ENCODE assay signal across 22 mouse cellular contexts in the genomic region with DNA sequence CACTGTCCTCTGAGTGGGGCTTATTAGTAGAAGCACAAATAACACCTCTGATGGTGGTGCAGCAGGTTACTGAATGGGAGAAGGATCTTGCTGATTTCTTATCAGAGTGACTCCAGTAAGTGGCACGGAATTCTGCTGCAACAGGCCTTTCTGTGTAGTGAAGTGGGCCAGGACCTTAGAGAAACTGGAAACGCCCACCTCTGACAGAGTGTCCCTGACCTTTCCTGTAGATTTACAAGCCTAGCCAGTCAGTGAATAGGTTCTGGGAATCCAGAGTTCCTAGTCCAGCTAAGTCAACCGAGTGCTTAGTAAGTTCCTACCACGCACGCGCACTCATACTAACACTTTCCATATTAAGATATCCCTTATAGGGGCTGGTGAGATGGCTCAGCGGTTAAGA. TPM values are rescaled to one million over a fixed set of nuclear protein-coding genes. Genes with fewer than 3 reads are reported as not detected.
DNase-seq lines count a peak whose midpoint lies in the region; ATAC-seq lines count a peak whose summit lies in the region.
"Had no signal": no experiment of that assay in that cellular context is flagged by ENCODE, and none has a peak within 500 bp of the region (broad histone marks: within the 10 kb centered on the region; RNA-seq: fewer than 3 reads in every experiment).

No protein-coding gene starts in this region.

- no peak overlapping the region for H3K4me2 ChIP-seq in liver, embryonic 12.5 days
- no peak overlapping the region for H3K4me2 ChIP-seq in liver, embryonic 11.5 days
- no peak overlapping the region for H3K4me2 ChIP-seq in intestine, embryonic 16.5 days (ENCODE audit: low read depth, low read length)
- H3K4me2 ChIP-seq: embryonic facial prominence, embryonic 13.5 days; forebrain, embryonic 12.5 days; heart, embryonic 11.5 days; heart, embryonic 15.5 days; hindbrain, embryonic 13.5 days had no signal

- no peaks in the 10 kb centered on the region for H3K9me3 ChIP-seq in liver, embryonic 12.5 days (replicated peaks)
- no peaks in the 10 kb centered on the region for H3K9me3 ChIP-seq in liver, embryonic 11.5 days (ENCODE audit: control insufficient read depth, low read length)
- no peaks in the 10 kb centered on the region; the same call in 1 of the 2 replicates for H3K9me3 ChIP-seq in intestine, embryonic 16.5 days (ENCODE audit: control insufficient read depth, low read length)
- H3K9me3 ChIP-seq: embryonic facial prominence, embryonic 13.5 days; forebrain, embryonic 12.5 days; heart, embryonic 15.5 days; hindbrain, embryonic 13.5 days had no signal

- DNase-seq in liver, embryonic 11.5 days (ENCODE audit: low spot score) = no peak
- DNase-seq in adrenal gland, adult 18-20 months (ENCODE audit: low spot score in 2 of 2) = peak; percentile 23 to 24
- DNase-seq in adrenal gland, adult 8-10 months = peak; percentile 53
- DNase-seq in adrenal gland, postnatal 36 days = peak; percentile 60 to 71
- no peak for DNase-seq in layer of hippocampus, postnatal 10 days (ENCODE audit: low spot score in 2 of 2)
- DNase-seq: cerebellum, adult 18-20 months; cerebellum, adult 9-11 months; gastrocnemius, postnatal 14 days; heart, adult 2 months; heart, postnatal 14 days had no signal

- H3K9ac ChIP-seq in liver, embryonic 12.5 days = no peak overlapping the region
- no peak overlapping the region for H3K9ac ChIP-seq in liver, embryonic 11.5 days (ENCODE audit: low read depth, low read length)
- no peak overlapping the region for H3K9ac ChIP-seq in intestine, embryonic 16.5 days (ENCODE audit: low read depth, low read length)
- H3K9ac ChIP-seq: embryonic facial prominence, embryonic 13.5 days; forebrain, embryonic 12.5 days; heart, embryonic 15.5 days; hindbrain, embryonic 13.5 days had no signal

- H3K27ac ChIP-seq in liver, embryonic 12.5 days = peak overlapping the region; percentile 47
- H3K27ac ChIP-seq in liver, embryonic 11.5 days (ENCODE audit: low read depth, low read length) = no peak overlapping the region
- H3K27ac ChIP-seq in intestine, embryonic 16.5 days (ENCODE audit: low read length) = no peak overlapping the region
- H3K27ac ChIP-seq: embryonic facial prominence, embryonic 13.5 days; forebrain, embryonic 12.5 days; heart, adult 2 months; heart, embryonic 15.5 days; hindbrain, embryonic 13.5 days; hindbrain, postnatal 0 days had no signal

- H3K36me3 ChIP-seq in liver, embryonic 12.5 days = no peaks in the 10 kb centered on the region
- H3K36me3 ChIP-seq in liver, embryonic 11.5 days (ENCODE audit: control insufficient read depth, insufficient read depth, low read length) = no peaks in the 10 kb centered on the region
- H3K36me3 ChIP-seq in intestine, embryonic 16.5 days (ENCODE audit: control insufficient read depth, insufficient read depth, low read length) = no peaks in the 10 kb centered on the region
- H3K36me3 ChIP-seq: embryonic facial prominence, embryonic 13.5 days; forebrain, embryonic 12.5 days; heart, embryonic 15.5 days; hindbrain, embryonic 13.5 days had no signal

- no peaks in the 10 kb centered on the region for H3K27me3 ChIP-seq in liver, embryonic 12.5 days (replicated peaks)
- no peaks in the 10 kb centered on the region for H3K27me3 ChIP-seq in liver, embryonic 11.5 days (replicated peaks; ENCODE audit: control insufficient read depth, insufficient read depth, low read length)
- H3K27me3 ChIP-seq in intestine, embryonic 16.5 days (replicated peaks; ENCODE audit: control insufficient read depth, insufficient read depth, low read length) = no peaks in the 10 kb centered on the region
- H3K27me3 ChIP-seq: CH12.LX; embryonic facial prominence, embryonic 13.5 days; forebrain, embryonic 12.5 days; heart, embryonic 15.5 days; hindbrain, embryonic 13.5 days; Patski had no signal

- no peak overlapping the region for H3K4me3 ChIP-seq in liver, embryonic 12.5 days
- no peak overlapping the region for H3K4me3 ChIP-seq in liver, embryonic 11.5 days (ENCODE audit: low read depth, low read length)
- no peak overlapping the region for H3K4me3 ChIP-seq in intestine, embryonic 16.5 days (ENCODE audit: low read length)
- H3K4me3 ChIP-seq: embryonic facial prominence, embryonic 13.5 days; forebrain, embryonic 12.5 days; heart, adult 2 months; heart, embryonic 15.5 days; hindbrain, embryonic 13.5 days had no signal

- WGBS in liver, embryonic 12.5 days (ENCODE audit: insufficient replicate concordance) = 76% methylated on average over 7 of the region's 7 CpGs
- 85% methylated on average over 7 of the region's 7 CpGs for WGBS in liver, embryonic 11.5 days
- WGBS in intestine, embryonic 16.5 days = 81% methylated on average over 7 of the region's 7 CpGs

- ATAC-seq in liver, embryonic 12.5 days = no peak
- no peak for ATAC-seq in liver, embryonic 11.5 days (replicated peaks; ENCODE audit: low FRiP score)
- no peak for ATAC-seq in intestine, embryonic 16.5 days
- ATAC-seq: activated CD4-positive, CD25-positive, alpha-beta regulatory T cell, adult 4 months; forebrain, embryonic 16.5 days; hindbrain, postnatal 0 days; Patski had no signal

- H3K4me1 ChIP-seq in liver, embryonic 12.5 days = peaks cover 55% of the 10 kb centered on the region
- peaks cover 15% of the 10 kb centered on the region for H3K4me1 ChIP-seq in liver, embryonic 11.5 days (replicated peaks; ENCODE audit: control insufficient read depth, insufficient read depth, low read length)
- H3K4me1 ChIP-seq in intestine, embryonic 16.5 days (ENCODE audit: control insufficient read depth, insufficient read depth, low read length) = no peaks in the 10 kb centered on the region
- H3K4me1 ChIP-seq: embryonic facial prominence, embryonic 13.5 days; forebrain, embryonic 12.5 days; heart, embryonic 15.5 days; hindbrain, embryonic 13.5 days had no signal

RNA-seq across cellular contexts. Expression of gene Gtpbp4, which starts 25.7 kb away (rescaled TPM):
- 65.7 and 70.3 TPM in 2 replicates for polyA plus RNA-seq in liver, embryonic 12.5 days (2016; fragmentation: Nextera tagmentation; extraction: Ambion mirVana)
- 108 and 109 TPM in 2 replicates for polyA plus RNA-seq in liver, embryonic 11.5 days (2014; fragmentation: Nextera tagmentation; extraction: Ambion mirVana)
- 10 to 100 TPM; 70.7 to 72.4 TPM for total RNA-seq in adrenal gland, adult 18-20 months (2021)
- 10 to 100 TPM; 54.3 to 63.3 (median 58.9) TPM for total RNA-seq in adrenal gland, adult 8-10 months (2022)
- total RNA-seq in adrenal gland, postnatal 36 days (2021) = 10 to 100 TPM; 64.4 to 76.0 TPM
- 59.2 and 72.4 TPM in 2 replicates for polyA plus RNA-seq in intestine, embryonic 16.5 days (2015; fragmentation: Nextera tagmentation; extraction: Ambion mirVana)
- 10 to 100 TPM; 43.2 to 43.4 TPM for total RNA-seq in layer of hippocampus, postnatal 10 days (2021)

Comparison
In these comparisons a context has a peak if more than half of its experiments do, and no peak if none do; other contexts are left out.
1. DNase-seq: peak in adrenal gland, adult 18-20 months (2 of 2), adrenal gland, adult 8-10 months (single experiment) and adrenal gland, postnatal 36 days (2 of 2); none in liver, embryonic 11.5 days (single experiment) and layer of hippocampus, postnatal 10 days (0 of 2).